Mouse (Mus musculus): ENCODE results near the gene Etl4. TPM values are rescaled to one million over a fixed set of nuclear protein-coding genes. Genes with fewer than 3 reads are reported as not detected.
"Not testable (repeated sequence)": the region's sequence is repeated elsewhere in the genome, so short reads cannot be mapped to it uniquely, and the experiment has no call there.

Gene Etl4
- polyA plus RNA-seq, 1 experiment from 2014 or later, result 1.5 TPM

GRCm38 (mm10) chr2:20138426-20138825 lies 228.8 kb downstream of the Etl4 start:
- no peaks in the 10 kb centered on the region for H3K4me1 ChIP-seq (ENCODE audit: insufficient read depth)
- H3K27ac ChIP-seq (ENCODE audit: low read depth), result no peak overlapping the region
- no peak overlapping the region for H3K4me3 ChIP-seq (ENCODE audit: low read depth, low read length)
- 59% methylated on average over 1 of the region's 1 CpGs for WGBS (ENCODE audit: insufficient replicate concordance)
- H3K9me3 ChIP-seq (ENCODE audit: low read length), result no peaks in the 10 kb centered on the region
- no peaks in the 10 kb centered on the region for H3K36me3 ChIP-seq (replicated peaks; ENCODE audit: insufficient read depth, low read length)
- H3K4me2 ChIP-seq (ENCODE audit: low read depth, low read length), result no peak overlapping the region
- H3K9ac ChIP-seq (replicated peaks), result no peak overlapping the region
- no peak for DNase-seq
- TF ChIP-seq CTCF (IDR thresholded peaks at IDR 0.05; ENCODE audit: low read depth) (no peak), EP300 (IDR thresholded peaks at IDR 0.05; ENCODE audit: low read depth) (no peak)
- H3K27me3 ChIP-seq (ENCODE audit: insufficient read depth, low read length), result no peaks in the 10 kb centered on the region
- no peak for ATAC-seq

- no peak for ATAC-seq
- WGBS (ENCODE audit: insufficient replicate concordance), result 59% methylated on average over 4 of the region's 4 CpGs
- TF ChIP-seq CTCF (IDR thresholded peaks at IDR 0.05; ENCODE audit: low read depth) (no peak), EP300 (IDR thresholded peaks at IDR 0.05; ENCODE audit: low read depth) (no peak)
- Histone ChIP-seq H3K4me1 (ENCODE audit: insufficient read depth) (no peaks in the 10 kb centered on the region), H3K9me3 (ENCODE audit: low read length) (no peaks in the 10 kb centered on the region), H3K27ac (ENCODE audit: low read depth) (no peak overlapping the region), H3K27me3 (ENCODE audit: insufficient read depth, low read length) (no peaks in the 10 kb centered on the region), H3K9ac (replicated peaks) (no peak overlapping the region), H3K4me2 (ENCODE audit: low read depth, low read length) (no peak overlapping the region), H3K36me3 (replicated peaks; ENCODE audit: insufficient read depth, low read length) (no peaks in the 10 kb centered on the region), H3K4me3 (ENCODE audit: low read depth, low read length) (no peak overlapping the region)
- no peak for DNase-seq
Observed at GRCm38 (mm10) chr2:20145368-20145767, 235.8 kb downstream of the Etl4 start.

GRCm38 (mm10) chr2:20167073-20167472 lies 257.5 kb downstream of the Etl4 start:
- no peak overlapping the region for H3K4me3 ChIP-seq (ENCODE audit: low read depth, low read length)
- TF ChIP-seq CTCF (IDR thresholded peaks at IDR 0.05; ENCODE audit: low read depth) (no peak), EP300 (IDR thresholded peaks at IDR 0.05; ENCODE audit: low read depth) (no peak)
- 71% methylated on average over 1 of the region's 1 CpGs for WGBS (ENCODE audit: insufficient replicate concordance)
- no peaks in the 10 kb centered on the region for H3K9me3 ChIP-seq (ENCODE audit: low read length)
- H3K4me2 ChIP-seq (ENCODE audit: low read depth, low read length), result no peak overlapping the region
- H3K9ac ChIP-seq (replicated peaks), result no peak overlapping the region
- no peaks in the 10 kb centered on the region for H3K27me3 ChIP-seq (ENCODE audit: insufficient read depth, low read length)
- ATAC-seq (no peak), DNase-seq (no peak)
- H3K36me3 ChIP-seq (replicated peaks; ENCODE audit: insufficient read depth, low read length), result no peaks in the 10 kb centered on the region
- no peaks in the 10 kb centered on the region for H3K4me1 ChIP-seq (ENCODE audit: insufficient read depth)
- no peak overlapping the region for H3K27ac ChIP-seq (ENCODE audit: low read depth)

GRCm38 (mm10) chr2:20167566-20167965 lies 258.0 kb downstream of the Etl4 start:
- no peaks in the 10 kb centered on the region for H3K27me3 ChIP-seq (ENCODE audit: insufficient read depth, low read length)
- H3K9ac ChIP-seq (replicated peaks), result no peak overlapping the region
- no peaks in the 10 kb centered on the region for H3K9me3 ChIP-seq (ENCODE audit: low read length)
- no peak overlapping the region for H3K4me2 ChIP-seq (ENCODE audit: low read depth, low read length)
- no peak overlapping the region for H3K27ac ChIP-seq (ENCODE audit: low read depth)
- TF ChIP-seq CTCF (IDR thresholded peaks at IDR 0.05; ENCODE audit: low read depth), result no peak
- TF ChIP-seq EP300 (IDR thresholded peaks at IDR 0.05; ENCODE audit: low read depth), result no peak
- H3K36me3 ChIP-seq (replicated peaks; ENCODE audit: insufficient read depth, low read length), result no peaks in the 10 kb centered on the region
- no peak for DNase-seq
- H3K4me3 ChIP-seq (ENCODE audit: low read depth, low read length), result no peak overlapping the region
- ATAC-seq, result no peak
- H3K4me1 ChIP-seq (ENCODE audit: insufficient read depth), result no peaks in the 10 kb centered on the region
- 75% methylated on average over 5 of the region's 5 CpGs for WGBS (ENCODE audit: insufficient replicate concordance)

GRCm38 (mm10) chr2:20168156-20168555 lies 258.6 kb downstream of the Etl4 start:
- ATAC-seq (no peak), DNase-seq (no peak)
- H3K4me3 ChIP-seq (ENCODE audit: low read depth, low read length), result no peak overlapping the region
- no peaks in the 10 kb centered on the region for H3K9me3 ChIP-seq (ENCODE audit: low read length)
- no peak overlapping the region for H3K4me2 ChIP-seq (ENCODE audit: low read depth, low read length)
- 64% methylated on average over 4 of the region's 4 CpGs for WGBS (ENCODE audit: insufficient replicate concordance)
- TF ChIP-seq EP300 (IDR thresholded peaks at IDR 0.05; ENCODE audit: low read depth), result no peak
- no peaks in the 10 kb centered on the region for H3K36me3 ChIP-seq (replicated peaks; ENCODE audit: insufficient read depth, low read length)
- H3K27me3 ChIP-seq (ENCODE audit: insufficient read depth, low read length), result no peaks in the 10 kb centered on the region
- H3K27ac ChIP-seq (ENCODE audit: low read depth), result no peak overlapping the region
- no peaks in the 10 kb centered on the region for H3K4me1 ChIP-seq (ENCODE audit: insufficient read depth)
- no peak overlapping the region for H3K9ac ChIP-seq (replicated peaks)

GRCm38 (mm10) chr2:20176456-20177184 lies 267.0 kb downstream of the Etl4 start:
- ATAC-seq; DNase-seq; H3K4me2 ChIP-seq (ENCODE audit: low read depth, low read length); H3K4me1 ChIP-seq (ENCODE audit: insufficient read depth); H3K27ac ChIP-seq (ENCODE audit: low read depth); H3K9me3 ChIP-seq (ENCODE audit: low read length); H3K36me3 ChIP-seq (replicated peaks; ENCODE audit: insufficient read depth, low read length); H3K4me3 ChIP-seq (ENCODE audit: low read depth, low read length); H3K9ac ChIP-seq (replicated peaks); H3K27me3 ChIP-seq (ENCODE audit: insufficient read depth, low read length): not testable (repeated sequence)
- WGBS (ENCODE audit: insufficient replicate concordance), result 56% methylated on average over 6 of the region's 6 CpGs

- not testable (repeated sequence) for H3K27me3 ChIP-seq (ENCODE audit: insufficient read depth, low read length); H3K9me3 ChIP-seq (ENCODE audit: low read length); H3K9ac ChIP-seq (replicated peaks); H3K4me1 ChIP-seq (ENCODE audit: insufficient read depth); H3K36me3 ChIP-seq (replicated peaks; ENCODE audit: insufficient read depth, low read length); H3K4me3 ChIP-seq (ENCODE audit: low read depth, low read length); ATAC-seq; H3K27ac ChIP-seq (ENCODE audit: low read depth); DNase-seq; H3K4me2 ChIP-seq (ENCODE audit: low read depth, low read length)
- 76% methylated on average over 3 of the region's 3 CpGs for WGBS (ENCODE audit: insufficient replicate concordance)
Observed at GRCm38 (mm10) chr2:20177236-20177635, 267.7 kb downstream of the Etl4 start.

GRCm38 (mm10) chr2:20180561-20180960 lies 271.0 kb downstream of the Etl4 start:
- DNase-seq; H3K27me3 ChIP-seq (ENCODE audit: insufficient read depth, low read length); ATAC-seq; H3K27ac ChIP-seq (ENCODE audit: low read depth); H3K9me3 ChIP-seq (ENCODE audit: low read length); H3K4me3 ChIP-seq (ENCODE audit: low read depth, low read length); H3K36me3 ChIP-seq (replicated peaks; ENCODE audit: insufficient read depth, low read length); H3K9ac ChIP-seq (replicated peaks); H3K4me1 ChIP-seq (ENCODE audit: insufficient read depth); H3K4me2 ChIP-seq (ENCODE audit: low read depth, low read length): not testable (repeated sequence)
- 70% methylated on average over 5 of the region's 5 CpGs for WGBS (ENCODE audit: insufficient replicate concordance)

- ATAC-seq; H3K27ac ChIP-seq (ENCODE audit: low read depth); H3K27me3 ChIP-seq (ENCODE audit: insufficient read depth, low read length); H3K4me3 ChIP-seq (ENCODE audit: low read depth, low read length); DNase-seq; H3K9me3 ChIP-seq (ENCODE audit: low read length); H3K36me3 ChIP-seq (replicated peaks; ENCODE audit: insufficient read depth, low read length); H3K9ac ChIP-seq (replicated peaks); H3K4me1 ChIP-seq (ENCODE audit: insufficient read depth); H3K4me2 ChIP-seq (ENCODE audit: low read depth, low read length): not testable (repeated sequence)
- WGBS (ENCODE audit: insufficient replicate concordance), result 87% methylated on average over 7 of the region's 7 CpGs
Observed at GRCm38 (mm10) chr2:20187223-20187622, 277.6 kb downstream of the Etl4 start.

All from liver, postnatal 0 days (tissue).